Mouse (Mus musculus): ENCODE data around the gene Brd3os. TPM values are rescaled to one million over a fixed set of nuclear protein-coding genes. Genes with fewer than 3 reads are reported as not detected.
A peak's percentile ranks its signal among the peaks of the same experiment; 100 is the strongest.

Brd3os gene
- polyA plus RNA-seq, 1 experiment = 11.6 TPM

DNA sequence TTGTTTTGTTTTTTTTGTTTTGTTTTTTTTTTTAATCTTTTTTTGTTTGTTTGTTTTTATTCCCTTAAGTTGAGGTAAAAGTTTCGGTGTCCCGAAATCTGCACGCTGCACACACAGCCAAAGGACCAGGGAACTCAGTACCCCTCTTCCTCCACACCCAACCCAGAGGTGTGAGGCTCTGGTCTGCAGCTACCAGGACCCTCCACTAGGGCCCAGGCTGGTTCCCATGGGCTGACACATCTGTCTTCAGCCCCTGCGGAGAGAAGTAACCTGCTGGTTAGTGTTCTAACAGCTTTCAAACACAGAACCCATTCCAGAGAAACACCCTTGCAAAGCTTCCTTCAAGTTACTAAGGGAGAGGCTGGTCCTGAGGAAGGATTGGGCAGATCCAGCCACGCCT lies 5.7 kb downstream of the Brd3os start:
- Histone ChIP-seq H3K27ac (ENCODE audit: insufficient read depth, low read depth, low read length) (no peak overlapping the region), H3K4me3 (ENCODE audit: insufficient read depth, low read depth, low read length) (no peak overlapping the region), H3K27me3 (replicated peaks; ENCODE audit: control insufficient read depth, insufficient read depth, low read length) (no peaks in the 10 kb centered on the region), H3K4me1 (ENCODE audit: control insufficient read depth, insufficient read depth, low read length) (no peaks in the 10 kb centered on the region; the same call in 1 of the 2 replicates), H3K36me3 (ENCODE audit: control insufficient read depth, insufficient read depth, low read length) (peaks cover 4% of the 10 kb centered on the region)
- no peak for DNase-seq
- TF ChIP-seq POLR2A (IDR thresholded peaks at IDR 0.05; ENCODE audit: low read depth, low read length) (no peak), CTCF (conservative IDR thresholded peaks at IDR 0.05; ENCODE audit: insufficient read depth, insufficient read length, low read depth, low read length) (0 out of 2 replicates have a peak, but pooled peaks have one; percentile 4)
- WGBS = 82% methylated on average over 5 of the region's 5 CpGs

DNA sequence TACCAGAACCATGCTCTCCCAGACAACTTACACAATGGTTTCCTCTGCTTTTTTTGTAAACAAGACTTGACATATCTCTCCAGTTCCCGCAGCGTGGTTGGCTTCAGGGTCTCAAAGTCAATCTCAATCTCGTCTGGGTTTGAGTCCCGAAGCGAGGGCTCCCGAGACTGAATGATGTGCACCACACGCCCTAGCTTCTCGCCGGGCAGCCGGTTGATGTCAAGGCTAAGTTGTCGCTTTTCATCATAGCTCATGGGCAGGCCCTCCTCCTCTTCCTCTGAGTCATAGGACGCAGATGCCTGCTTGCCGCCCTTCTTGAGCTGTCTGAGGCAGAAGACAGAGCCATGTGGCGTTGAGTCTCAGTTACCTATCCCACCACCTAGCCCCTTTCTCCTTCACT lies 8.1 kb downstream of the Brd3os start:
- H3K4me3 ChIP-seq (ENCODE audit: insufficient read depth, low read depth, low read length) = no peak overlapping the region

DNA sequence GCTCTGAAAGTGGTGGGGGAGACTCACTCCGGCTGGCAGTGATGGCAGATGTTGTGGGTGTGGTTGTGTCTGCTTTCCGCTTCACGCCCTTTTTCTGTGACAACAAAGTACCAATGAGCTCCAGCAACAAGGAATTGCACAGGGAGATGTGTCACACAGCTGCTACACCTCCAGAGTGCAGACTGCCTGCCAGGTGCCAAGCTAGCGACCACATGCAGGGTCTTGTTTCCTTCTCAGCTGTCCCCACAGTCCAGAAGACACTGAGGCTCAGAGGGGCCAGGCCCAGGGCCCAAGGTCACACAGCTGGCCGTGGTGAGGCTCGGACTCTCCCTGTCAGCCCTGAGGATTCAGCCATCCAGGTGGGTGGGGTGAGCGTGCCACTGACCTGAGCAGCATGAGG lies 17.6 kb downstream of the Brd3os start:
- Histone ChIP-seq H3K27ac (ENCODE audit: insufficient read depth, low read depth, low read length) (no peak overlapping the region), H3K36me3 (ENCODE audit: control insufficient read depth, insufficient read depth, low read length) (no peaks in the 10 kb centered on the region), H3K4me1 (ENCODE audit: control insufficient read depth, insufficient read depth, low read length) (no peaks in the 10 kb centered on the region; the same call in 1 of the 2 replicates), H3K27me3 (replicated peaks; ENCODE audit: control insufficient read depth, insufficient read depth, low read length) (no peaks in the 10 kb centered on the region), H3K4me3 (ENCODE audit: insufficient read depth, low read depth, low read length) (no peak overlapping the region)
- WGBS = 86% methylated on average over 7 of the region's 7 CpGs
- DNase-seq = no peak
- TF ChIP-seq CTCF (conservative IDR thresholded peaks at IDR 0.05; ENCODE audit: insufficient read depth, insufficient read length, low read depth, low read length) = no peak

More for the DNA sequence above, 8.1 kb downstream of the Brd3os start:
- Histone ChIP-seq H3K36me3 (ENCODE audit: control insufficient read depth, insufficient read depth, low read length) (peaks cover 4% of the 10 kb centered on the region), H3K27ac (ENCODE audit: insufficient read depth, low read depth, low read length) (no peak overlapping the region), H3K27me3 (replicated peaks; ENCODE audit: control insufficient read depth, insufficient read depth, low read length) (no peaks in the 10 kb centered on the region), H3K4me1 (ENCODE audit: control insufficient read depth, insufficient read depth, low read length) (no peaks in the 10 kb centered on the region)
- TF ChIP-seq CTCF (conservative IDR thresholded peaks at IDR 0.05; ENCODE audit: insufficient read depth, insufficient read length, low read depth, low read length) = no peak
- no peak for TF ChIP-seq POLR2A (IDR thresholded peaks at IDR 0.05; ENCODE audit: low read depth, low read length)
- DNase-seq = no peak
- WGBS = 86% methylated on average over 14 of the region's 14 CpGs

DNA sequence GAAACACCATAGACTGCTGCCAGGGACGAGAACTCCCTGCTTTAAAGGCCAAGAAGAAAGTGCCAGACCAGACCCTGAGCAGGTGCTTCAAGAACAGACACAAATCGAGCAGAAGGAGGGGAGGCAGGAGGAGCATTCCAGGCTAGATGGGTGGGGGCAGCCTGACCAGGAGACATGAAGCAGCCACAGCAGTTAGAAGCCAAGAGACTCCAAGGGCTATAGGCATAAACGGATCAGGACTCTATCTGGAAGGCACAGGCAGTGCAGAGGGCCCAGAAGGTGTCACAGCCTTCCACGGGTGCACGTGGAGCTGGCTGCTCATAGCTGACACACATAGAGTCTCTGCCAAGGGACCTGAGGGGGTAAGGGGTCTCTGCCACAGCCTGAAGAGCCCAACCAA lies 18.0 kb downstream of the Brd3os start:
- H3K27me3 ChIP-seq (replicated peaks; ENCODE audit: control insufficient read depth, insufficient read depth, low read length) = no peaks in the 10 kb centered on the region
- H3K4me1 ChIP-seq (ENCODE audit: control insufficient read depth, insufficient read depth, low read length) = no peaks in the 10 kb centered on the region; the same call in 1 of the 2 replicates
- WGBS = 79% methylated on average over 5 of the region's 5 CpGs
- no peak overlapping the region for H3K4me3 ChIP-seq (ENCODE audit: insufficient read depth, low read depth, low read length)
- H3K36me3 ChIP-seq (ENCODE audit: control insufficient read depth, insufficient read depth, low read length) = no peaks in the 10 kb centered on the region
- TF ChIP-seq POLR2A (IDR thresholded peaks at IDR 0.05; ENCODE audit: low read depth, low read length) (no peak), CTCF (conservative IDR thresholded peaks at IDR 0.05; ENCODE audit: insufficient read depth, insufficient read length, low read depth, low read length) (no peak)
- no peak for DNase-seq
- no peak overlapping the region for H3K27ac ChIP-seq (ENCODE audit: insufficient read depth, low read depth, low read length)

DNA sequence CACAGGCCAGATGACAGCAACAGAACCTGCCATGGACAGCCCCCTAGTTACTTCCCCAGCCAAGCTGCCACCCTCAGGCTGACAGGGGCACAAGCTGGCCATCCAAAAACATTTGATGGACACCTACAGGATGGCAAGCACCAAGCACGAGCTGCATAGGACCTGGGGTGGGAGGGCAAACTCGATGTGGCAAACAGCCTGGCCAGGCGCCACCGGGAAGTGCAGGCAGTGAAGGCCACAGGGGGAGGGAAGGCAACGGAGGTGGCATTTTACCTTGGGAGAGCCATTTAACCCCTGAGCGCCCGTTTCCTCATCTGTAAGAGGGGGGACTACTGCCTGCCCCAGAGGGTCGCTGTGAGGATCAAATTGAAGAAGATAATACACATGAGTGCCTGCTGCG lies 18.5 kb downstream of the Brd3os start:
- Histone ChIP-seq H3K4me1 (ENCODE audit: control insufficient read depth, insufficient read depth, low read length) (no peaks in the 10 kb centered on the region; the same call in 1 of the 2 replicates), H3K36me3 (ENCODE audit: control insufficient read depth, insufficient read depth, low read length) (no peaks in the 10 kb centered on the region), H3K27me3 (replicated peaks; ENCODE audit: control insufficient read depth, insufficient read depth, low read length) (no peaks in the 10 kb centered on the region), H3K4me3 (ENCODE audit: insufficient read depth, low read depth, low read length) (no peak overlapping the region), H3K27ac (ENCODE audit: insufficient read depth, low read depth, low read length) (no peak overlapping the region)
- 56% methylated on average over 9 of the region's 9 CpGs for WGBS
- TF ChIP-seq POLR2A (IDR thresholded peaks at IDR 0.05; ENCODE audit: low read depth, low read length) (no peak), CTCF (conservative IDR thresholded peaks at IDR 0.05; ENCODE audit: insufficient read depth, insufficient read length, low read depth, low read length) (no peak)
- DNase-seq = no peak

DNA sequence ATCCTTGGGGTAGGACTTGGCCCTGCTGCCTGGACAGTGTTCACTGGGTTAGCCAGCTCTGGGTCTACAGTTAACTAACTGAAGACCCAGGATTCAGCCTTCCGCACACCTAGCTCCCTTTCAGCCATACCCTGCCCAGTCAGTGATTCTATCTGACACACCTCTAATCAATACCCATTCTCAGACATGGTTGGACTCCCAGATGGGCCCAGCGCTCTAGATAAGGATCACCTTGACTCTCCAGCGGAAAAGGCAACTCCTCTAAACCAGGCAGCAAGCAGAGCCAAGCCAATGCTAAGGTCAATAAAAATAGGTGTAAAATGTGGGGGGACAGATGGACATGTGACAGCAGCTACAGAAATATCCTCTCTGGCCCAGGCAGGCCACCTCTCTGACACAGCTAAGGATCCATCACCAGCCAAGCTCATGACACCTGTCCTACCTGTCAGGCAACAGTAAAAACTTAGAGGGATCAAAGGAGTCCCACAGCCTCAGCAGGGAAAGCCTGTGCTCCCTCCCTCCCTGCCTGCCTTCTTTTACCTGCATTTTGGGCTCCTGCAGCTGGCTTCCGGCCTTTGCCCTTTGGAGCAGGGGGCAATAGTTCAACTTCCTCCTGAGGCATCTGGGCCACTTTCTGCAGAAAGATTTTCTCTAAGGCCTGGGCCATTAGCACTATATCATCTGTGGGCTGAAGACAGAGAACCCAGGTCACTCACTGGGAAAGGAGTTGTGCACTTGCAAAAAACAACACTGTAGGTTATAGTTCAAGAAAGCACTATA lies 19.9 kb downstream of the Brd3os start:
- TF ChIP-seq POLR2A (IDR thresholded peaks at IDR 0.05; ENCODE audit: low read depth, low read length) (no peak), CTCF (conservative IDR thresholded peaks at IDR 0.05; ENCODE audit: insufficient read depth, insufficient read length, low read depth, low read length) (no peak)
- Histone ChIP-seq H3K27me3 (replicated peaks; ENCODE audit: control insufficient read depth, insufficient read depth, low read length) (no peaks in the 10 kb centered on the region), H3K36me3 (ENCODE audit: control insufficient read depth, insufficient read depth, low read length) (no peaks in the 10 kb centered on the region), H3K4me1 (ENCODE audit: control insufficient read depth, insufficient read depth, low read length) (no peaks in the 10 kb centered on the region; the same call in 1 of the 2 replicates), H3K27ac (ENCODE audit: insufficient read depth, low read depth, low read length) (peak overlapping the region; percentile 18; the same call in 1 of the 2 replicates), H3K4me3 (ENCODE audit: insufficient read depth, low read depth, low read length) (no peak overlapping the region)
- WGBS = 74% methylated on average over 4 of the region's 4 CpGs
- peak; percentile 95 for DNase-seq

DNA sequence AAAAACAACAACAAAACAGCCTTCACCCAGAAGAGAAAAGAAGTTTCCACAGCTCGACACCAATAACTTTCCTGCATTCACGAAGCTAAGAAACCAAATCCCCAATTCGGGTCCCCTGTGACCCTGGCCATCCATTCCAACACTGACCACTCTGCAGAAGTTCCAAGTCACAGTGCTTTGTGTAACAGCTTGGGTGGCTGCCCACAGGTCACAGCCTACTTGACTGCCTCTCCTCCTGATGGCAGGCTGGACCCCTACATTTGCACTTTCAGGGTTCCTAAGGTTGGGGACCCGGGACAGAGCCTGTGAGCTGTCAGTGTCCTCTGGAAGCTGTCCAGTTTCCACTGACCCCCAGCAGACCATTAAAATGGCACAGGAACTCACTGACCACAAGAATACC lies 20.8 kb downstream of the Brd3os start:
- H3K27me3 ChIP-seq (replicated peaks; ENCODE audit: control insufficient read depth, insufficient read depth, low read length) = no peaks in the 10 kb centered on the region
- TF ChIP-seq POLR2A (IDR thresholded peaks at IDR 0.05; ENCODE audit: low read depth, low read length) (no peak), CTCF (conservative IDR thresholded peaks at IDR 0.05; ENCODE audit: insufficient read depth, insufficient read length, low read depth, low read length) (no peak)
- H3K4me3 ChIP-seq (ENCODE audit: insufficient read depth, low read depth, low read length) = no peak overlapping the region
- DNase-seq = peak; percentile 57
- H3K36me3 ChIP-seq (ENCODE audit: control insufficient read depth, insufficient read depth, low read length) = no peaks in the 10 kb centered on the region
- no peaks in the 10 kb centered on the region; the same call in 1 of the 2 replicates for H3K4me1 ChIP-seq (ENCODE audit: control insufficient read depth, insufficient read depth, low read length)
- WGBS = 65% methylated on average over 4 of the region's 4 CpGs
- peak overlapping the region; percentile 0; the same call in 1 of the 2 replicates for H3K27ac ChIP-seq (ENCODE audit: insufficient read depth, low read depth, low read length)
